Mouse (Mus musculus) liver, adult 2 months (tissue): ENCODE measurements around the gene Fndc3b.

Source experiments
- CTCF ChIP-seq: fragments of 200-500 bp; IDR thresholded peaks from 2 replicates; pipeline ENCODE4 v1.5.1; 2011; ENCODE audit warnings: low read depth, low read length, control low read depth
- POLR2A ChIP-seq: fragments of 200-500 bp; IDR thresholded peaks from 2 replicates; pipeline ENCODE4 v1.6.1; 2011; ENCODE audit warnings: low read length, control low read depth; ENCODE audit not compliant: insufficient read depth; ENCODE audit errors: extremely low read depth

- TF ChIP-seq POLR2A (no peak), CTCF (no peak)
Observed at GRCm38 (mm10) chr3:27683374-27683773, 27.7 kb downstream of the Fndc3b start.
